Comparison of ENCODE assay signal across 19 mouse cellular contexts in the genomic region with DNA sequence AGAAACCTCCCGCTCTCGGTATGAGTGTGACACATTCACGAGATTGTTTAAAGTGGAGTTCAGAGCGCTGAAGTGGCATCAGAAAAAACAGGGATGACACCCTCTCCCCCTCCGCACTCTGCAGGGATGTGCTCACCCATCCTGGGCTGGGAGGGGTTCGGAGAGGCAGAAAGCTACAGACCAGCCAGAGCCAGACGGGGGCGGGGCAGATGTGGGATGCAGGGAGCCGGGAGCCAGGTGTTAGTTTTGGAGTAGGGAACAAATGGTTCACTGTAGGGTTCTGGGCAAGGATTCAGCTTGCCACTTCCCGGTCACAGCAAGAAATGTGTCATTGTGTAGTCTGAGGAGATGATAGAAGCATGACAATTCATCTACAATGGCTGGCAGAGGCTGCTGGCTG.
"Had no signal": no experiment of that assay in that cellular context is flagged by ENCODE, and none has a peak within 500 bp of the region (broad histone marks: within the 10 kb centered on the region; RNA-seq: fewer than 3 reads in every experiment).

No protein-coding gene starts in this region.

- H3K27ac ChIP-seq: intestine, embryonic 15.5 days; limb, embryonic 12.5 days; liver, embryonic 13.5 days; lung, embryonic 15.5 days; macrophage; midbrain, embryonic 15.5 days; neural tube, embryonic 12.5 days; stomach, postnatal 0 days had no signal

- H3K4me2 ChIP-seq: intestine, embryonic 15.5 days; limb, embryonic 12.5 days; liver, embryonic 13.5 days; lung, embryonic 15.5 days; midbrain, embryonic 11.5 days; midbrain, embryonic 15.5 days; neural tube, embryonic 12.5 days had no signal

- H3K9me3 ChIP-seq: intestine, embryonic 15.5 days; limb, embryonic 12.5 days; liver, embryonic 13.5 days; lung, embryonic 15.5 days; midbrain, embryonic 15.5 days; neural tube, embryonic 12.5 days had no signal

- H3K9ac ChIP-seq: intestine, embryonic 15.5 days; limb, embryonic 12.5 days; liver, embryonic 13.5 days; liver, postnatal 0 days; lung, embryonic 15.5 days; midbrain, embryonic 15.5 days; neural tube, embryonic 12.5 days had no signal

- H3K27me3 ChIP-seq: intestine, embryonic 15.5 days; liver, embryonic 13.5 days; lung, embryonic 15.5 days; midbrain, embryonic 15.5 days; neural tube, embryonic 12.5 days had no signal

- H3K4me3 ChIP-seq: intestine, embryonic 15.5 days; limb, embryonic 12.5 days; liver, embryonic 13.5 days; lung, embryonic 15.5 days; megakaryocyte, embryonic 14.5 days; midbrain, embryonic 15.5 days; neural tube, embryonic 12.5 days had no signal

- H3K4me1 ChIP-seq: intestine, embryonic 15.5 days; liver, embryonic 13.5 days; lung, embryonic 15.5 days; megakaryocyte, embryonic 14.5 days; midbrain, embryonic 15.5 days had no signal

- DNase-seq: kidney, adult 18-20 months; kidney, postnatal 14 days; layer of hippocampus, adult 9-11 months; layer of hippocampus, postnatal 36 days; liver; liver, embryonic 13.5 days; liver, postnatal 0 days; lung, postnatal 14 days; thymus, adult 2 months; thymus, postnatal 25 days had no signal

- ATAC-seq: intestine, embryonic 15.5 days; liver, postnatal 0 days; midbrain, embryonic 15.5 days had no signal

- H3K36me3 ChIP-seq: intestine, embryonic 15.5 days; limb, embryonic 12.5 days; liver, embryonic 13.5 days; lung, embryonic 15.5 days; midbrain, embryonic 15.5 days; neural tube, embryonic 12.5 days had no signal
